Mouse (Mus musculus): ENCODE measurements around the gene Csad. TPM values are rescaled to one million over a fixed set of nuclear protein-coding genes. Genes with fewer than 3 reads are reported as not detected.

Csad gene
- polyA plus RNA-seq, 1 experiment, result 33.2 TPM

DNA sequence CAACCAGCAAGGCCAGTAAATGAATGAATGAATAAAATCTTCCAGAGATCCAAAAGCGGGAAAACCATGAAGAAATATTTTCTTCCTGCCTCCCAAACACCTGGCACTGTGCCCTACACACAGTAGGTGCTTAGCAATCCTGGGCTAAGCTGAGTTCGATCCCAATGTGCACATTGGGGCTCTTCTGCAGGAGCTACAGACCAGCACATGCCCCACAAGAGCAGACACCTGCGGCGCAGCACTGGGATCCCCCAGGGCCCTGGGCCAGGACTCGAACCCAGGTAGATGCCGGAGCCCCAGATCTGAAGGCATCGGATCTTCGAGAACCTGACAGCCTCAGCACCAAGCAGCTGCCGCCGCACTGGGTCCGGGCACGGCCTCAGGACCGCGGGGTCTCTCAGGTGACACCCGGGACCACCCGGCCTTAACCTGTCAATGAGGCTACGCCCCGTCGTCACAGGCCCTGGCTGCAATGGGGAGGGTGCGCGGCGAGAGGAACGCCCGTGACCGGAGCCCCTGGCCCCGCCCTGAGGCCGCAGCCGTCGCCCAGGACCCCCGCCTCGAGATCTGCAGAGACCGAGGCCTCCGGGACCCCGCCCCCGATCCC lies 68.9 kb downstream of the Csad start:
- no peaks in the 10 kb centered on the region for H3K27me3 ChIP-seq (ENCODE audit: control insufficient read depth, insufficient read depth, low read length)
- H3K36me3 ChIP-seq (ENCODE audit: control insufficient read depth, insufficient read depth, low read length), result peaks cover 11% of the 10 kb centered on the region
- peak overlapping the region; percentile 85 for H3K4me3 ChIP-seq (ENCODE audit: extremely low read depth, insufficient read depth, insufficient read length)
- DNase-seq (ENCODE audit: low read depth in 1 of 2, low spot score in 2 of 2), result no peak
- peak overlapping the region; percentile 41; the same call in 1 of the 2 replicates for H3K27ac ChIP-seq (ENCODE audit: insufficient read depth, low read length)
- TF ChIP-seq CTCF (IDR thresholded peaks at IDR 0.05; ENCODE audit: extremely low read depth, insufficient read depth, insufficient read length, insufficient replicate concordance) (no peak), POLR2A (IDR thresholded peaks at IDR 0.05; ENCODE audit: low read depth, low read length) (no peak)
- under 1% methylated on average over 35 of the region's 35 CpGs for WGBS
- peaks cover 2% of the 10 kb centered on the region; the same call in 1 of the 2 replicates for H3K4me1 ChIP-seq (ENCODE audit: control insufficient read depth, insufficient read depth, insufficient read length)

DNA sequence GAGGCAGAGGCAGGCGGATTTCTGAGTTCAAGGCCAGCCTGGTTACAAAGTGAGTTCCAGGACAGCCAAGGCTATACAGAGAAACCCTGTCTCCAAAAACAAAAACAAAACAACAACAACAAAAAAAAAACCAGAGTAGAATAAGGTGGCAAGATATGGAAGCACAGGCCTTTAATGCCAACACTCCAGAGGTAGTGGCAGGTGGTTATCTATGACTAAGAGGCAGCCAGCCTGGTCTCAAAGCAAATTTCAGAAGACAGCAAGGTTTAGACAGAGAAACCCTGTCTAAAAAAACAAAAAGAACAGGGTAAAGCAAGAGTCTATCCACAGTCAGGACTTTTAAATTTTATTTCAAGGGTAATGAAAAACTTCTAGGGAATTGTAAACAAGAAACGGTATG lies 69.8 kb downstream of the Csad start:
- no peaks in the 10 kb centered on the region for H3K27me3 ChIP-seq (ENCODE audit: control insufficient read depth, insufficient read depth, low read length)
- peaks cover 18% of the 10 kb centered on the region for H3K36me3 ChIP-seq (ENCODE audit: control insufficient read depth, insufficient read depth, low read length)
- 95% methylated on average over 2 of the region's 2 CpGs for WGBS
- no peak overlapping the region for H3K4me3 ChIP-seq (ENCODE audit: extremely low read depth, insufficient read depth, insufficient read length)
- H3K27ac ChIP-seq (ENCODE audit: insufficient read depth, low read length), result no peak overlapping the region
- DNase-seq (ENCODE audit: low read depth in 1 of 2, low spot score in 2 of 2), result no peak
- TF ChIP-seq POLR2A (IDR thresholded peaks at IDR 0.05; ENCODE audit: low read depth, low read length), result no peak
- TF ChIP-seq CTCF (IDR thresholded peaks at IDR 0.05; ENCODE audit: extremely low read depth, insufficient read depth, insufficient read length, insufficient replicate concordance), result no peak
- H3K4me1 ChIP-seq (ENCODE audit: control insufficient read depth, insufficient read depth, insufficient read length), result peaks cover 2% of the 10 kb centered on the region; the same call in 1 of the 2 replicates

DNA sequence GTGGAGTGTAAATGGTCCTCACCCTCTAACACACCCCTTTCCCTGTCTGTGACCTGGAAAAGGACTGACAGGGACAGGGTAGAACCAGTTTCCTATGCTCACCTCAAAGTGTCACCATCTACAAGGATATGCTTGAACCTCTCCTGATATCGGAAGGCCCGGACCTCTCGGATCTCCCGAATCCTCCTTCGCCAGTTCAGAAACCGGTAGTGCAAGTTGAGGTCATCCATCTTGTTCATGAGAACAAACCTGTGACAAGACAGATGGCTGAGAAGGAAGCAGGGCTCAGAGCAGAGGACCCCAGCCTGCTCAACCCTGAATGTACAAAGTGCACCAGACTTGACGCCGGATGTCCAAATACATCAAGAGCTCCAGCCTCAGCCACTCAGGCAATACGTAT lies 71.2 kb downstream of the Csad start:
- WGBS, result 93% methylated on average over 9 of the region's 9 CpGs
- H3K36me3 ChIP-seq (ENCODE audit: control insufficient read depth, insufficient read depth, low read length), result peaks cover 25% of the 10 kb centered on the region
- no peak for DNase-seq (ENCODE audit: low read depth in 1 of 2, low spot score in 2 of 2)
- TF ChIP-seq CTCF (IDR thresholded peaks at IDR 0.05; ENCODE audit: extremely low read depth, insufficient read depth, insufficient read length, insufficient replicate concordance) (no peak), POLR2A (IDR thresholded peaks at IDR 0.05; ENCODE audit: low read depth, low read length) (no peak)
- peaks cover 2% of the 10 kb centered on the region; the same call in 1 of the 2 replicates for H3K4me1 ChIP-seq (ENCODE audit: control insufficient read depth, insufficient read depth, insufficient read length)
- no peaks in the 10 kb centered on the region for H3K27me3 ChIP-seq (ENCODE audit: control insufficient read depth, insufficient read depth, low read length)
- H3K4me3 ChIP-seq (ENCODE audit: extremely low read depth, insufficient read depth, insufficient read length), result no peak overlapping the region
- no peak overlapping the region for H3K27ac ChIP-seq (ENCODE audit: insufficient read depth, low read length)

Other genes starting within 250 kb of the Csad start
- gene Krt8, start 200.2 kb downstream of the Csad start, polyA plus RNA-seq (2012; rRNA removed), result 2.2 and 3.0 TPM in 2 replicates
- gene Krt18, start 176.5 kb downstream of the Csad start, polyA plus RNA-seq (2012; rRNA removed), result 2.1 and 2.2 TPM in 2 replicates
- gene Eif4b, start 131.0 kb downstream of the Csad start, polyA plus RNA-seq (2012; rRNA removed), result 59.7 and 65.8 TPM in 2 replicates
- 44.5 and 46.3 TPM in 2 replicates for gene Tns2, start 104.3 kb downstream of the Csad start, polyA plus RNA-seq (2012; rRNA removed)
- 26.0 and 28.8 TPM in 2 replicates for gene Spryd3, start 68.5 kb downstream of the Csad start, polyA plus RNA-seq (2012; rRNA removed)
- gene Igfbp6, start 60.4 kb downstream of the Csad start, polyA plus RNA-seq (2012; rRNA removed), result 10.9 and 21.0 TPM in 2 replicates
- gene Soat2, start 54.2 kb downstream of the Csad start, polyA plus RNA-seq (2012; rRNA removed), result 3.2 and 5.4 TPM in 2 replicates
- 26.8 and 30.2 TPM in 2 replicates for gene Zfp740, start 1.5 kb downstream of the Csad start, polyA plus RNA-seq (2012; rRNA removed)
- gene Itgb7, start 27.2 kb upstream of the Csad start, polyA plus RNA-seq (2012; rRNA removed), result 127 and 143 TPM in 2 replicates
- 21.1 and 27.5 TPM in 2 replicates for gene Rarg, start 52.8 kb upstream of the Csad start, polyA plus RNA-seq (2012; rRNA removed)
- gene Gm9918, start 65.8 kb upstream of the Csad start, polyA plus RNA-seq (2012; rRNA removed), result 0.05 TPM in 1 of 2 replicates, not detected in the other
- 57.8 and 79.8 TPM in 2 replicates for gene Mfsd5, start 74.7 kb upstream of the Csad start, polyA plus RNA-seq (2012; rRNA removed)
- gene Espl1, start 91.5 kb upstream of the Csad start, polyA plus RNA-seq (2012; rRNA removed), result 8.9 and 15.1 TPM in 2 replicates
- 51.9 and 63.6 TPM in 2 replicates for gene Pfdn5, start 121.4 kb upstream of the Csad start, polyA plus RNA-seq (2012; rRNA removed)
- gene Myg1, start 127.0 kb upstream of the Csad start, polyA plus RNA-seq (2012; rRNA removed), result 41.9 and 48.4 TPM in 2 replicates
- 51.9 and 55.8 TPM in 2 replicates for gene Aaas, start 146.0 kb upstream of the Csad start, polyA plus RNA-seq (2012; rRNA removed)
- gene Sp7, start 162.5 kb upstream of the Csad start, polyA plus RNA-seq (2012; rRNA removed), result not detected in 2 replicates
- gene Sp1, start 201.4 kb upstream of the Csad start, polyA plus RNA-seq (2012; rRNA removed), result 19.6 and 22.7 TPM in 2 replicates
- 0.56 and 0.66 TPM in 2 replicates for gene Amhr2, start 240.6 kb upstream of the Csad start, polyA plus RNA-seq (2012; rRNA removed)

All from spleen, adult 2 months (tissue).